Comparison of ENCODE assay signal across 8 mouse cellular contexts in genomic region chr2:28525943-28526876, GRCm38 (mm10). TPM values are rescaled to one million over a fixed set of nuclear protein-coding genes. Genes with fewer than 3 reads are reported as not detected.
DNase-seq lines count a peak whose midpoint lies in the region; ATAC-seq lines count a peak whose summit lies in the region.

No protein-coding gene starts in this region.

- WGBS in hindbrain, embryonic 10.5 days, result 47% methylated on average over 12 of the region's 12 CpGs
- whole genome bisulfite sequencing in stomach, embryonic 16.5 days, result 25% methylated on average over 12 of the region's 12 CpGs

- ATAC-seq in CD4-positive, CD25-positive, alpha-beta regulatory T cell, adult 4 months, result peak; percentile 63
- peak; percentile 73 for ATAC-seq in megakaryocyte, adult 5-6 weeks (ENCODE audit: poor library complexity, severe bottlenecking)
- ATAC-seq in stomach, embryonic 16.5 days (ENCODE audit: insufficient read depth, low FRiP score), result no peak

- peak overlapping the region; percentile 27; the same call in 1 of the 2 replicates for H3K4me3 ChIP-seq in hindbrain, embryonic 10.5 days
- no peak overlapping the region for H3K4me3 ChIP-seq in stomach, embryonic 16.5 days (replicated peaks; ENCODE audit: low read length)

- H3K9ac ChIP-seq in stomach, embryonic 16.5 days (ENCODE audit: low read length), result peak overlapping the region; percentile 56

- H3K36me3 ChIP-seq in hindbrain, embryonic 10.5 days, result 0 out of 2 replicates have a peak, but pooled peaks cover 5% of the 10 kb centered on the region
- no peaks in the 10 kb centered on the region for H3K36me3 ChIP-seq in stomach, embryonic 16.5 days (ENCODE audit: control insufficient read depth, insufficient read depth, low read length)

- H3K27me3 ChIP-seq in hindbrain, embryonic 10.5 days (ENCODE audit: insufficient read depth, poor library complexity, severe bottlenecking), result no peaks in the 10 kb centered on the region
- H3K27me3 ChIP-seq in stomach, embryonic 16.5 days (ENCODE audit: control insufficient read depth, insufficient read depth, low read length), result no peaks in the 10 kb centered on the region

- H3K4me2 ChIP-seq in stomach, embryonic 16.5 days (ENCODE audit: low read depth, low read length), result peak overlapping the region; percentile 22

- peak overlapping the region; percentile 88 for H3K27ac ChIP-seq in hindbrain, embryonic 10.5 days
- peak overlapping the region; percentile 95 for H3K27ac ChIP-seq in stomach, embryonic 16.5 days (ENCODE audit: low read length)

- intact Hi-C loops in gastrocnemius, postnatal 14 days (cut with DNase I; ENCODE audit: low total_unique reads), result no loop called here

- no peaks in the 10 kb centered on the region for H3K9me3 ChIP-seq in hindbrain, embryonic 10.5 days
- no peaks in the 10 kb centered on the region for H3K9me3 ChIP-seq in stomach, embryonic 16.5 days (replicated peaks; ENCODE audit: control insufficient read depth, low read length)

- peak; percentile 32 for DNase-seq in gastrocnemius, postnatal 14 days
- no peak for DNase-seq in gastrocnemius, postnatal 4 days (ENCODE audit: low spot score in 2 of 2)
- DNase-seq in embryo, embryonic 10.5 days (ENCODE audit: low spot score), result peak; percentile 53
- DNase-seq in hindbrain, embryonic 10.5 days (ENCODE audit: low spot score), result no peak
- no peak for DNase-seq in adrenal gland, postnatal 14 days

- peaks cover 88% of the 10 kb centered on the region for H3K4me1 ChIP-seq in hindbrain, embryonic 10.5 days (replicated peaks)
- peaks cover 38% of the 10 kb centered on the region for H3K4me1 ChIP-seq in stomach, embryonic 16.5 days (ENCODE audit: control insufficient read depth, insufficient read depth, low read length)

RNA-seq across cellular contexts. Expression of gene Ralgds, which starts 13.3 kb away (rescaled TPM):
- total RNA-seq in gastrocnemius, postnatal 14 days (2021), result 10 to 100 TPM; 17.1 to 25.3 TPM
- total RNA-seq in gastrocnemius, postnatal 4 days (2021), result 10 to 100 TPM; 68.2 to 79.3 TPM
- polyA plus RNA-seq in CD4-positive, CD25-positive, alpha-beta regulatory T cell, adult 4 months (2017; shearing (Covaris generic)), result 1 to 10 TPM; 4.3 to 8.8 TPM
- polyA plus RNA-seq in hindbrain, embryonic 10.5 days (2016; fragmentation: Nextera tagmentation; extraction: Ambion mirVana), result 48.5 and 67.5 TPM in 2 replicates
- 1.4 and 2.3 TPM in 2 replicates for total RNA-seq in megakaryocyte, adult 5-6 weeks (2015)
- 1.8 and 2.1 TPM in 2 replicates for total RNA-seq in megakaryocyte, adult 5-6 weeks (2017)
- polyA plus RNA-seq in stomach, embryonic 16.5 days (2015; fragmentation: Nextera tagmentation; extraction: Ambion mirVana), result 24.6 and 28.2 TPM in 2 replicates
- 27.0 and 35.9 TPM in 2 replicates for total RNA-seq in adrenal gland, postnatal 14 days (2021)

RNA-seq across cellular contexts. Expression of gene Gm10134, which starts 20.3 kb away (rescaled TPM):
- under 1 TPM in 1 of 2 experiments, not detected in 1; 0.90 TPM for total RNA-seq in gastrocnemius, postnatal 14 days (2021)
- total RNA-seq in gastrocnemius, postnatal 4 days (2021), result 1 to 10 TPM; 1.7 to 2.7 TPM
- polyA plus RNA-seq in CD4-positive, CD25-positive, alpha-beta regulatory T cell, adult 4 months (2017; shearing (Covaris generic)), result not detected
- polyA plus RNA-seq in hindbrain, embryonic 10.5 days (2016; fragmentation: Nextera tagmentation; extraction: Ambion mirVana), result 0.70 TPM in 1 of 2 replicates, not detected in the other
- not detected in 2 replicates for total RNA-seq in megakaryocyte, adult 5-6 weeks (2015)
- not detected in 2 replicates for total RNA-seq in megakaryocyte, adult 5-6 weeks (2017)
- 7.4 and 8.9 TPM in 2 replicates for polyA plus RNA-seq in stomach, embryonic 16.5 days (2015; fragmentation: Nextera tagmentation; extraction: Ambion mirVana)
- total RNA-seq in adrenal gland, postnatal 14 days (2021), result 1.1 and 3.2 TPM in 2 replicates

RNA-seq across cellular contexts. Expression of gene Gbgt1, which starts 29.5 kb away (rescaled TPM):
- 1 to 10 TPM; 1.7 to 1.9 TPM for total RNA-seq in gastrocnemius, postnatal 14 days (2021)
- total RNA-seq in gastrocnemius, postnatal 4 days (2021), result 1 to 10 TPM; 3.0 to 5.1 TPM
- polyA plus RNA-seq in CD4-positive, CD25-positive, alpha-beta regulatory T cell, adult 4 months (2017; shearing (Covaris generic)), result not detected
- polyA plus RNA-seq in hindbrain, embryonic 10.5 days (2016; fragmentation: Nextera tagmentation; extraction: Ambion mirVana), result 0.14 TPM in 1 of 2 replicates, not detected in the other
- not detected in 2 replicates for total RNA-seq in megakaryocyte, adult 5-6 weeks (2015)
- 0.48 TPM in 1 of 2 replicates, not detected in the other for total RNA-seq in megakaryocyte, adult 5-6 weeks (2017)
- polyA plus RNA-seq in stomach, embryonic 16.5 days (2015; fragmentation: Nextera tagmentation; extraction: Ambion mirVana), result 3.2 and 3.5 TPM in 2 replicates
- total RNA-seq in adrenal gland, postnatal 14 days (2021), result 3.3 and 5.1 TPM in 2 replicates

RNA-seq across cellular contexts. Expression of gene Cel, which starts 37.0 kb away (rescaled TPM):
- not detected for total RNA-seq in gastrocnemius, postnatal 14 days (2021)
- total RNA-seq in gastrocnemius, postnatal 4 days (2021), result not detected
- polyA plus RNA-seq in CD4-positive, CD25-positive, alpha-beta regulatory T cell, adult 4 months (2017; shearing (Covaris generic)), result not detected
- polyA plus RNA-seq in hindbrain, embryonic 10.5 days (2016; fragmentation: Nextera tagmentation; extraction: Ambion mirVana), result not detected in 2 replicates
- total RNA-seq in megakaryocyte, adult 5-6 weeks (2015), result not detected in 2 replicates
- total RNA-seq in megakaryocyte, adult 5-6 weeks (2017), result not detected in 2 replicates
- 562 and 718 TPM in 2 replicates for polyA plus RNA-seq in stomach, embryonic 16.5 days (2015; fragmentation: Nextera tagmentation; extraction: Ambion mirVana)
- 0.15 TPM in 1 of 2 replicates, not detected in the other for total RNA-seq in adrenal gland, postnatal 14 days (2021)

RNA-seq across cellular contexts. Expression of gene Gtf3c5, which starts 57.3 kb away (rescaled TPM):
- total RNA-seq in gastrocnemius, postnatal 14 days (2021), result 1 to 10 TPM; 7.1 to 7.4 TPM
- 10 to 100 TPM; 14.8 TPM for total RNA-seq in gastrocnemius, postnatal 4 days (2021)
- polyA plus RNA-seq in CD4-positive, CD25-positive, alpha-beta regulatory T cell, adult 4 months (2017; shearing (Covaris generic)), result 10 to 100 TPM; 18.5 to 27.0 TPM
- 59.8 and 61.0 TPM in 2 replicates for polyA plus RNA-seq in hindbrain, embryonic 10.5 days (2016; fragmentation: Nextera tagmentation; extraction: Ambion mirVana)
- 12.2 and 15.2 TPM in 2 replicates for total RNA-seq in megakaryocyte, adult 5-6 weeks (2015)
- total RNA-seq in megakaryocyte, adult 5-6 weeks (2017), result 10.3 and 13.7 TPM in 2 replicates
- polyA plus RNA-seq in stomach, embryonic 16.5 days (2015; fragmentation: Nextera tagmentation; extraction: Ambion mirVana), result 37.2 and 38.2 TPM in 2 replicates
- 18.7 and 18.9 TPM in 2 replicates for total RNA-seq in adrenal gland, postnatal 14 days (2021)

Comparison
In these comparisons a context has a peak if more than half of its experiments do, and no peak if none do; other contexts are left out.
1. DNase-seq: peak in gastrocnemius, postnatal 14 days (single experiment) and embryo, embryonic 10.5 days (single experiment); none in gastrocnemius, postnatal 4 days (0 of 2), hindbrain, embryonic 10.5 days (single experiment) and adrenal gland, postnatal 14 days (single experiment).